Mouse (Mus musculus) kidney, embryonic 16.5 days (tissue): ENCODE measurements around the gene Sbno1. TPM values are rescaled to one million over a fixed set of nuclear protein-coding genes. Genes with fewer than 3 reads are reported as not detected.

Experiments used
- ATAC-seq: fragments of 200-750 bp; cut with Nextera tagmentation; 2 replicates; pipeline ENCODE4 v1.8.0; 2017; ENCODE audit warnings: moderate TSS enrichment; ENCODE audit not compliant: low FRiP score, low TSS enrichment
- H3K27ac ChIP-seq: fragments of 300-500 bp; sonication (generic); 2 replicates; pipeline ENCODE4 v1.5.1; 2014; ENCODE audit warnings: low read length
- H3K27me3 ChIP-seq: fragments of 300-500 bp; sonication (generic); 2 replicates; pipeline ENCODE4 v1.6.1; 2014; ENCODE audit warnings: low read length, control low read depth, mixed read lengths; ENCODE audit not compliant: insufficient read depth
- H3K36me3 ChIP-seq: fragments of 300-500 bp; sonication (generic); 2 replicates; pipeline ENCODE4 v1.6.1; 2014; ENCODE audit warnings: low read length, control low read depth, mixed read lengths; ENCODE audit not compliant: insufficient read depth
- H3K4me1 ChIP-seq: fragments of 300-500 bp; sonication (generic); 2 replicates; pipeline ENCODE4 v1.6.1; 2014; ENCODE audit warnings: low read length, control low read depth, mixed read lengths; ENCODE audit not compliant: insufficient read depth
- H3K4me2 ChIP-seq: fragments of 300-500 bp; sonication (generic); replicated peaks from 2 replicates; pipeline ENCODE4 v1.6.1; 2014; ENCODE audit warnings: low read depth, low read length
- H3K4me3 ChIP-seq: fragments of 300-500 bp; sonication (generic); 2 replicates; pipeline ENCODE4 v1.5.1; 2014; ENCODE audit warnings: mild to moderate bottlenecking, low read length
- H3K9ac ChIP-seq: fragments of 300-500 bp; sonication (generic); replicated peaks from 2 replicates; pipeline ENCODE4 v1.6.1; 2014; ENCODE audit warnings: low read length
- H3K9me3 ChIP-seq: fragments of 300-500 bp; sonication (generic); 2 replicates; pipeline ENCODE4 v1.6.1; 2016; ENCODE audit warnings: low read length, control low read depth
- WGBS: fragments of 180-500 bp; shearing (Covaris S2); extraction: QIAGEN DNeasy Blood & Tissue Kit; methylation state at CpG from one replicate; pipeline ENCODE4 v1.1.7; 2014; 5-methylcytosine and 5-hydroxymethylcytosine counted together
- microRNA-seq: library from miRNA; unstranded; fragments of <30 nt; microRNA quantifications from one replicate; pipeline ENCODE4, GENCODE M21; 2016
- polyA plus RNA-seq: library from polyadenylated mRNA; unstranded; fragments of >200 nt; fragmentation: Nextera tagmentation; extraction: Ambion mirVana; gene quantifications from 2 replicates; pipeline ENCODE4 v1.2.1, GENCODE M21; 2015

Gene Sbno1
- polyA plus RNA-seq, 1 experiment from 2014 or later, result 72.7 TPM

DNA sequence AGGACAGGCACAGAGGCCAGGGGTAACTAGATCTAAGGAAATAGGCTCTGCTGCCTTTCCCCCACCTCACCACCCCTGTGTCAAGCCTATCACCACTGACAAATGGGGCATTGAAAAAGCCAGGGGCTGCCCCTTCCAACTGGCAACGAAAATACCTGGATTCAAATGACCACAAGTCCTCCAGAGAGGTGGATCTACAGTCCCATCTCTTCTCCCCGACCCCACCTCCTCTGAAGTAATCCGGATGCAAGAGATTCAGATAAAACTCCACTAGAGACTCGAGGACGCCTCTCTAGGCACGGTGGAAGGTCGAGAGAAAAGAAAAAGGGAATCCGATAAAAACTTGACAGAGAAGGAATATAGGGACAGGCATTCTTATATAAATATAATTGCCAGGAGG, 99.0 kb downstream of the Sbno1 start:
- Histone ChIP-seq H3K36me3 (peaks cover 10% of the 10 kb centered on the region; the same call in 1 of the 2 replicates), H3K9ac (peak overlapping the region; percentile 87), H3K4me2 (peak overlapping the region; percentile 96), H3K9me3 (no peaks in the 10 kb centered on the region), H3K4me3 (peak overlapping the region; percentile 85), H3K27ac (peak overlapping the region; percentile 96), H3K27me3 (no peaks in the 10 kb centered on the region), H3K4me1 (peaks cover 16% of the 10 kb centered on the region)
- no peak for ATAC-seq
- WGBS, result 2% methylated on average over 8 of the region's 8 CpGs

Small RNA genes within 50 kb of the gene (microRNA-seq; reads per million reads assigned to microRNA genes)
- gene Gm27486, result 1.1 reads per million

Other genes with a start within 250 kb of the Sbno1 start
- gene Pitpnm2, start 176.2 kb downstream of the Sbno1 start, polyA plus RNA-seq, result 3.9 and 4.1 TPM in 2 replicates
- gene Mphosph9, start 98.0 kb downstream of the Sbno1 start, polyA plus RNA-seq, result 10.8 and 13.8 TPM in 2 replicates
- 18.5 and 20.4 TPM in 2 replicates for gene 2810006K23Rik, start 97.9 kb downstream of the Sbno1 start, polyA plus RNA-seq
- 28.4 and 29.9 TPM in 2 replicates for gene Cdk2ap1, start 62.9 kb downstream of the Sbno1 start, polyA plus RNA-seq
- 30.7 and 38.1 TPM in 2 replicates for gene Kmt5a, start 13.9 kb upstream of the Sbno1 start, polyA plus RNA-seq
- 34.7 and 36.8 TPM in 2 replicates for gene Rilpl2, start 52.4 kb upstream of the Sbno1 start, polyA plus RNA-seq
- gene Snrnp35, start 57.1 kb upstream of the Sbno1 start, polyA plus RNA-seq, result 27.4 and 29.4 TPM in 2 replicates
- 21.7 and 21.9 TPM in 2 replicates for gene Rilpl1, start 105.4 kb upstream of the Sbno1 start, polyA plus RNA-seq
- gene Tmed2, start 114.7 kb upstream of the Sbno1 start, polyA plus RNA-seq, result 537 and 602 TPM in 2 replicates
- gene Ddx55, start 126.9 kb upstream of the Sbno1 start, polyA plus RNA-seq, result 13.9 and 17.2 TPM in 2 replicates
- gene Eif2b1, start 153.1 kb upstream of the Sbno1 start, polyA plus RNA-seq, result 73.4 and 76.1 TPM in 2 replicates
- 67.9 and 73.8 TPM in 2 replicates for gene Gtf2h3, start 153.1 kb upstream of the Sbno1 start, polyA plus RNA-seq
- 47.1 and 48.6 TPM in 2 replicates for gene Atp6v0a2, start 202.6 kb upstream of the Sbno1 start, polyA plus RNA-seq